Mouse (Mus musculus) thymus, postnatal 36 days (tissue): ENCODE data around the gene Ppil4.

Source experiments
- DNase-seq, 2 experiments: peaks; one replicate each; pipeline ENCODE4 v3.0.0; 2022; ENCODE audit warnings: mixed read lengths in 2 of 2

The Ppil4 gene

DNA sequence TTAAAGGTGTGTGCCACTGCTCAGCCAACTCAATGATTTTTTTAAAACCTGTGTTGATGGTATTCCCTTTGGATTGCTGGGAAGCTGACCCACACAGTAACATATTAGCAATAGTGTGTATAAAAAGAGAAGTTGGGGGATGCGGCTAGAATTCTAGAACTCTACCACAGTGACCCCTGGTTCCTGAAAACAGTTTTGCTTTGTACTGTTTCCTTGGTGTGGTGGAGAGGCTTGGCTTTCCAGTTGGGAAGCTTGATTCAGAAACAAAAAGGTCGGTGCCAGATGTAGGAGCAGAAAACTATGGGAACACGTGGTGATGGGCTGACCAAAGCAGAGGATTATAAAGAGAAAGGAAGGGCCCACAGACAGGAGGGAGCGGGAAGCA is 32.6 kb downstream of the Ppil4 start:
- DNase-seq, result no peak

DNA sequence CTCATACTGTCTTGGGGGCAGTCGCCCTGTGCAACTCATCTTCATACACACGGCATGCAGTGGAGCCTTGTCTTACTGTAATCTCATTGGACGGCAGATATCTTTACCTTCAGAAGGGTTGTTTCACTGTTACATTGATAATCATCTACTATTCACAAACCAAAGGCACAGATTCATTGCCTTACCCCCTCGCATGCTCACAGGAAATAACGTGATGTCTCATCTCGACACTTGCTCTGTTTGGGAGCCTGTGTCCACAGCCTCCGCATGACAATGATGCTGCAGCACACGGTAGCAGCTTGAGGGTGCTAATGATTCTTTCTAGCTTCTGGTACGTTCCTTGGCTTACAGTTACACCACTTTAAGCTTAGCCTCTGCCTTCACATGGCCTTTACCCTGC is 33.4 kb downstream of the Ppil4 start:
- DNase-seq, result no peak

DNA sequence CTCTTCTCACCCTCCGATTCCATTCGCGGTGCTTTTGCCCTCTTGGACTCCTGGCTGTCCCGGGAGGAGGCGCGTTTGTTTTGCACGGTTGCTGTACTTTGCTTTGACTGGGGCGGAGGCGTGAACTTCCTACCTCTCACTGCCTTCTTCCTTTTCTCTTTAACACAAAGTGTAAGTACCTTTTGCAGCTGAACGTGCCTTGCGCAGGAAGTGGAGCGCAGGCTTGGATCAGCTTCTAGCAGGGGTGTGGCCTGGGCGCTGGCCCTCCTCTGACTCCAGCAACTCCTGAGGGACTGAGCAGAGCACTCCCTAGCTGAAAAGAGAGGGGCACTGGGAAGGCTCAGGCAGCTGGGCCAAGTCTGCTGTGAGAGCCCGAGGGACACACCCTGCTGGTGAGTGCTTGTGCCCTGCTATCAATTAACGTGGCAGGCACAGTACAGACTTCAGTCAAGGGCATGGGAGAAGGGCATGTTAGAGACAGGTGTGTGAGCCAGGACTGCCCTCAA is 39.5 kb downstream of the Ppil4 start, which contains the start of gene Zc3h12d:
Gene Zc3h12d (plus strand): TSS at position 300 of the 506 bp plus-strand sequence.
- peak; percentile 75 to 81 for DNase-seq

DNA sequence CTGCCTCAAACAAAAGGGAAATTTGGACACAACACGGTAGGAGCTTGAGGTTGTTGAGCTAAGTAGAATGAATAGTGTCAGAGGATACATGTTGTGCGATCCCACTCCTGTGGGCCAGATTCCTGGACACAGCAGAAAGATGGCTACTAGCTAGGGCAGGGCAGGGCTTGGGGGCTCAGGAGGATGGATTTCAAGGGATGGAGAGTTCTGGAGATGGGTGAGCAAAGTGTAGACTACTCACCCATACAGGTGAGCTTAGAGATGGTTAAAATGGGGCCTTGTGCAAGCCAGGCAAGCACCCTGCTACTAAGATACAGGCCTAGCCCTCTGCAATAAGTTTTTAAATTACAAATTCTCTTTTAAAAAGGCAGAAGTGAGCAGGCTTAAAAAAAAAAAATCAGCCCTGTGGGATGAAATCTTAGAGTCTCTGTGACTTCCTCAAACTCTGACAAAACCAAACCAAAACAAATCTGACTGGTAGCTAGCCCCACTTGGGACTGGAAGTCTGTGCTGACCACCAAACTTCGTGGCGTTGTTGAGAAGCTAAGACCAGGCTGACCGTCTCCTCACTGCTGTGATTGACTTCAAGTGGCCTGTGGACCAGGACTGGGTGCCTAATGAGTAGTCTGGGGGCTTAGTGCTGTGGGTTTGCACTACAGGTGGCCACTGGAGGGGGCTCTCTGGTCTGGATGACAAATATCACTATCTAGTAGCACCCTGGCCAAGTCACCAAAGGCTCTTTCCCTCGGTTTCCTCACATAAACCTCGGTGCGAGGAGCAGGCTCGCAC is 40.9 kb downstream of the Ppil4 start:
- DNase-seq, result peak in 1 of 2 experiments; percentile 35

DNA sequence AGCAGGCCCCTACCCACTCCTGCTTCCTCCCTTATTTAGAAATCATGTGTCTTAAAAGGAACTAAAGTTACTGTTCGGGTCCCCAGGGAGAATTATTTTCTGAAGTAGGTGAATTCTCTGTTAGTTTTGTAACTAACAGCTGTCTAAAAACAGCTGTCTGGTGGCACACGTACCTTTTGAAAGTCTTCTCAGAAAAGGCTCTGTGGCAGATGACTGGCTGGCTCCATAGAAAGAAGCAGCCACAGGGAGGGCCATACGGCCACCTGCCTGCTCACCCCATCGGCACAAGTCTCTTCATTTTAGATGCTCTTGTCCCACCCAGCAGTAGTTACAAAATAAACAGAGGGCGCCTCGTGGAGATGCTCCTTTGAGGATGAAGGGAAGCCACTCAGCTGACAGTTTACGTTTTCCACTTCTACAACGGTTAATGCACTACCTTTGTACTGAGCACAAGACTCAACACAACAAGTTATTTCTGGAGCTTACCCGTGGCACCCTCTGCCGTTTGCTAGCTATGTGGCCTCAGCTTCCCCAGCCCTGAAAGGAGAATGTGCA is 42.1 kb downstream of the Ppil4 start:
- peak; percentile 46 to 57 for DNase-seq

DNA sequence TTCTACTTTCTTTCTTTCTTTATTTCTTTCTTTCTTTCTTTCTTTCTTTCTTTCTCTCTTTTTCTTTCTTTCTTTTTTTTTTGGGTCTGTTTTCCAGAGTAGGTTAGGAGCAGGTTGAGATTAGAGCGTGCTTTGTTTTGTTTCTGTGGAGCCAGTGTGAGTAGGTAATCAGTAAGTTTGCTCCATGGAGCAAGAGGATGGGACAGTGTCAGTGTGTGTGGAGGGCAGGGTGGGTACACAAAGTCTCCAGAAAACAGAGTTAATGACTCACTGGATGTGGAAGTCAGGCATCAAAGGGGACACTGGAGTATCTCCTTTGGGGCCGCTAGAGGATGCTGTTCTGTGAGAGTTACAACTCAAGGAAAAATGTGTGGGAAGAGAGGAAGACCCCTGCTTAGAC is 44.2 kb downstream of the Ppil4 start:
- DNase-seq, result no peak

DNA sequence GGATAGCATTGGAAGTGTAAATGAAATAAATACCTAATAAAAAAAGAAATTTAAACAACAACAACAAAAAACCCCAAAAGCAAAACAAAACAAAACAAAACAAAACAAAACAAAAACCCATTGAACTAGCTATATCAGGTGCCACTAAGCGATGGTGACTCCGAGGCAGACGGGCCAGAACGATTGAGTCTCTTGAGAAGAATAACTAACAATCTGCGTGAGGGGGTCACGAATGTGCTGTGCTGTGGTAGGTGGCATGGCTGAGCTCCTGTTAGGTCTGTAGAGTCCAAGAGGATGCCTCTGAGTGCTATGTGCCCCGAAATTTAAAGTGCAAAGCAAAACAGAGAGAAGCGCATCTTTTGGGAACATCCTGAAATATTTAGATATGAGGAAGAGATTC is 44.8 kb downstream of the Ppil4 start:
- no peak for DNase-seq

DNA sequence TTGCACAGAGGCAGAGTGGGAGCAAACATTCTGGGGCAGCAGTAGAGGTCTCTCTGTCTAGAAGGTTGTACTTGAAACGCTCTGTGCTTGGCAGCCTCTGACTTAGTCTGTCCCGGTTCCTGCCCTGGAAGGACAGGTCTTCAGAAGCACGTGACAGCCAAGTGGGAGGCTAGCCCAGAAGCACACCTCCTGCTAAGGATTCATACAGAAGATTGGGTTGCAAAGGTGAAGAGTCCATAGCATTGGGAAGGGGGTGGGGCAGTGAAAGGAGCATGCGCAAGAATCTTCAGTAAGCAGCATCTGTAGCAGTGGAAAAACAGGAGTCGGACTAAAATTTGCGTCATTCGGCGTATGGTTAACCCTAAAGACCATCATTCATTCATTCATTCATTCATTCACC is 45.3 kb downstream of the Ppil4 start:
- no peak for DNase-seq

DNA sequence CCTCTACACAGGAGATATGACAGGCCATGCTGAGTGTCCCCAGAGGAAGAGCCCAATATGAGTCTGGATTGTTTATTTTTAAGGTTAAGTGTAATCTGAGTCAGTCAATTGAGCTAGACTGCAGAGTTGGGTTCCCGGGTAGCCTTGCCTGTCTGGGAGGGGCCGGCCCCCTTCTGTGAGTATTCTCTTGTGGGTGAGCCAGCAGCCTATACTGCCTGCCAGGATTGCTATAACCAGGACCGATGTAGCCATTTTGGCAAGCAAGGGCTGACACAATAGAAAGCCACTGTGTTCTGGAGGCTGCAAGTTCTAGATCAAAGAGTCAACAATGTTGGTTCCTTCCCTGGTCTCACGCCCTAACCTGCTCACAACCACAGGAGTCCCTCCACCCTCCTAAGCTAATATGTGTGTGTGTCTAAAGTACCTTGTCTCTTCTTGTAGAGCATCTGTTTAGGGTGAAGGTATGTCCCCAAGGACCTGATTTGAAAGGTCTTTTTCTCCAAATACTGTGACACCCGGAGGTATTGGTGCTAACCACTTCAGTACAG is 46.3 kb downstream of the Ppil4 start:
- DNase-seq, result no peak

DNA sequence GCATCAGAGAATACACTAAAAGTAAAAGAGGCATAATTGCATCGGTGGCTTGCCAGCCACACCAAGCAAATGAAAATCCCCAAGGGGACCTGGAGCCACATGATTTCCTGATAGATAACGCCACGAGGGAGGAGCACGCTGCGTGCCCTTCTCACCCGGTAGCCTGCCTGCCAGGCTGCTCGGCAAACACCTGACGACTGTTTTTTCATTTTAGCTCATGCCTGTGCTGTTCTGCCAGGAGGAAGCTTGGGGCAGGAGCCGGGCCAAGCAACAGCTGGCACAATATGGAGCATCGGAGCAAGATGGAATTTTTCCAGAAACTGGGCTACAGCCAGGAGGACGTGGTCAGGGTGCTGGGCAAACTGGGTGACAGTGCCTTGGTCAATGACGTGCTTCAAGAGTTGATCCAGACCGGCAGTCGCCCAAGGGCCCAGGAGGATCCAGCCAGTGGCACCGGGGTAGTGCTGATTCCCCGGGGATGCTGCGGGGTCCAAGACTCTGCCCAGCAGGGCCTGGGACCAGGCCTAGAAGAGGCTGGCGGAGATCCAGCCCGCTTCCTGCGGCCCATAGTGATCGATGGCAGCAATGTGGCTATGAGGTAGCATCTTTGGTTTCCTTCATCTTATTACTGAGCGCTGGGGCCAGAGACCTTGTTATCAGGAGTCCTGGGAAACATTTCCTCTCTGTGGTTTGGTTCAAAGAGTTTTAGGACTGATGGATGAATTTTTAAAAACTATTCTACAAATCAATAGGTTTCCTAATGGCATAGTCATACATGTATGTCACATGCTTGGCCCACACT is 47.1 kb downstream of the Ppil4 start:
- peak; percentile 40 to 54 for DNase-seq

DNA sequence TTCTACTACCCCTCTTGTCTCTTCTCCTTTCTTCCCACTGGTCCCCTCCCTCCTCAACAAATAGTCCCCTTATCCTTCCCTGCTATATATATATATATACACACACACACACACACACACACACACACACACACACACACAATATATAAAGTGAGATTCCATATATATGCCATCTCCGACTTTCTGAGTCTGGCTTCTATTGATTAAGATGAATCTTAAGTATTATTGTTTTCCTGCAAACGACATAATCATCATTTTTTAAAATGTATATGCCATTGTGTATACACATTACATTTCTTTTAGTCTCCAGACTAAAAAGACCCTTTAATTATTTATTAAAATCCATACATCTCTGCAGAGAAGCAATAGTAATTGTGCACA is 47.7 kb downstream of the Ppil4 start:
- no peak for DNase-seq

DNA sequence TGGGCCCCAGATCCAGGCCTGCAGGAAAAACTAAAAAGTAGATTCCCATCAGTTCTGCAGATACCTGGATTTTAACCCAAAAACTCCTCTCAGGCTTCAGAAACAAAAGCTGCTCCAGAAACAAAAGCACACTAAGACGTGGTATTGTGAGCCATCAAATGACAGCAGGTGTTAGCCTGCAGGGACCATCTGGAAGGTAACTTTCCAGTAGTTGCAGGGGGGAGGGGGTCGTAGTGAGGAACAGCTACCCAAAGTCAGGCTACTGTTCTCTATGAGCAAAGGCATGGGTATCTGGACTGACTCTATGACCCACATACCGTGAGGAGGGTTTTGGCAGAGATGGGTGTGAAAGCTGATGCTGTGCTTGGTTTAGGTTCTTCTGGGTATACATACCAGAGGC is 48.1 kb downstream of the Ppil4 start:
- peak in 1 of 2 experiments; percentile 48 for DNase-seq

DNA sequence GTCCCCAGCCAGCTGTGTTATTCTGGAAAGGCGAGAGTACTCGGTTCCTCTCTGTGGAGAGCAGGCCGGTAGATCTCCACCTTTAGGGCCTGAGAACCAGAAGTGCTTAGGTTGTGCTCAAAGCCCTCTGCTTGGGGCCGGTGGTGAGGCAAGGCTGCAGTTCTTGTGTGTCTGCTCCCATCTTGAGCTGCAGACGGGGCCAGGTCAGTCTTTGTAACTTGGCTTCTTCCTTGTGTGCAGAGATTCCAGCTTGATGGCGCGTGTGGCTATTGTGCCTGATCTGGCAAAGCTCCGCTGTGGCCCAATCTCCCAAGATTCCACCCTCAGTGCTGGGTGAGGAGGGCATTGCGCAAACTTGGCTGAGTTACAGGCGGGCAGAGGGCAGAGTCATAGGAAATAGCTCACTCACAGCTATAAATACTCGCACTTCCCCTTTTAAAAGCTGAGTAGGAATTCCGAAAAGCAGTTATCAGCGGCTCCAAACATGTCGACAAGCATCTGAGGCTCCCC is 48.9 kb downstream of the Ppil4 start:
- no peak for DNase-seq

DNA sequence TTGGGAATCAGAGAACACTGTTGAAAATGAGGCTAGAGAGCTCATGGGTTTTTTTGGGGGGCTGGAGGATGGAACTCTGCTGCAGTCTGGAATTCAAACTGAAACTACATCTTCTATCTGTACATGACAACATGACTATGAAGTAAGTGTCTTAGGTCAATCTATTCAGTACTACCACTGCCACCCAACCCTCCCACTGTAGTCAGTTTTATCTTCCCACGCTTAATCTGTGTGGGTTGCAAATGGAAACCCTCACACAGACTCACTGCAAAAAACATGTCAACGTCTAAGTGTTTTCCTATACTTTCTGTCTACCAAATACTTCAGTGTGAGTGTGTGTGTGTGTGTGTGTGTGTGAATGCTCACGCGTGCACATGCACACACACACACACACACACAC is 50.5 kb downstream of the Ppil4 start:
- DNase-seq, result no peak

DNA sequence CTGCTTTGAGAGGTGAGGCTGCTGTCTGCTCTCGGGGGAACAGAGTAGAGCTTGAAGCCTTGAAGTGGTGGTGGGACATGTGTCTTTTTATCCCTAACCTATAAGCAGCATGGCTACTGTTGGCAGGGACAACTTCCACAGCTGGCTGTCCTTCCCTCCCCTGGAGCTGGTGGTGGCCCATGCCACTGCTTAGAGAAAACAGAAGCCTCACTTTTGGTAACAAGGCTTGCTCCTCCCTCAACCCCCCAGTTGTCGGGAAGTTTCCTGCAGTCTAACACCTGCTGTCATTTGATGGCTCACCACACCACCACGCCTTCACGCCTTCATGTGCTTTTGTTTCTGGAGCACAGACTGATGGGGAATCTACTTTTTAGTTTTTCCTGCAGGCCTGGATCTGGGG is 51.5 kb downstream of the Ppil4 start:
- DNase-seq, result peak; percentile 62 to 71

DNA sequence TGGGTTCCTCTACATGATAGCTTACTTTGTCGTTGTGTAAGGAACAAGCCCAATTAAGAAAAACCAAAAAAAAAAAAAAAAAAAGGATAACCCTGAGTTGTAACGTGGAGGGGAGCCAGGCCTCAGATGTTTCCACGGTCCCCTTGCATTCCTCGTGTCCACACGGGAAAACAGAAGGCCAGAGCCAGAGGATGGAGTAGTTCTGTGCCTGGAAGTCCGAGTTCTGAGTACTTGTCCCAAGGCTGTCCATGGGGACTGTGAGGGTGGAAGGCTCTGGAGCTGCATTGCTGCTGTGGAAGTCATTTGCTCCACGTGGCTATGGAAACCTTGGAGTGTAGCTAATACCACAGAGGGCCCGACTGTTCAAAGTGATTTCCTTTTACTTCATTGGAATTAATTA is 52.4 kb downstream of the Ppil4 start:
- no peak for DNase-seq

DNA sequence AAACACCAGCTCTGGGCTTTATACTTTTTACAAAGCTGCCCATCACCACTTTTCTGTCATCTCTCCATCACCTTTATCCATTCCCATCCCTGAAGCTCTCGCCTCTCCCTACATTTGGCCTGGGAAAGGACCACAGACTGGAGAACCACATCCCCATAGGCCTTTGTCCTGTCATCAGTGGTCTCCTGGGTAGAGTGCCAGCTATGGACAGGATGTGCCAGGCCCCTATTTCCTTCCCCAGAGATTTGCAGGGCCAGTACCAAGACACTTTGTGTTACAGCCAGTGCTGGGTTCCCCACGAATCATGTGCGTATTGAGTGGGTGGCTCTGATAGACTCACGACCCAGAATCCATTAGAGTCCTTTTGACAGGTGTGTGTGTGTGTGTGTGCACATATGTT is 53.3 kb downstream of the Ppil4 start:
- no peak for DNase-seq

DNA sequence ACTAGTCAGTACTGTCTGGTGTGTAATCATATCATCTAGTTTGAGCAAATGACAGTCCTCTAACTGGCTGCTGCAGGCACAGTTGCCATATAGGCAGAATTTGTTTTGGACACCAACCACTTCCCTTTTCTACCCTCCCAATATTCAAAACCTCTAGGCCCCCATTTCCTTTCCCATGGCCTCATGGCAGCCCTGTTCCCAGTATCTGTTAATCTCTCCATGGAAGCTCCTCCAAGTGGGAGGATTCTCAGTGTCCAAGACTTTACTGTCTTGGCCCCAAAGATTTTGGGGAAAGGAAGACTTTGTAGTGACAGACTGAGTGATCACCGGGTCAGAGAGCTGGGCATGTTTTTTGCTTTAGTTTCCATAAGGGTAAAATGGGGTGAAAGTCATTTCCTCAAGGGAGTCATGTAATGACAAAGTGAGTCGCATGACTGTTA is 54.5 kb downstream of the Ppil4 start:
- DNase-seq, result no peak

DNA sequence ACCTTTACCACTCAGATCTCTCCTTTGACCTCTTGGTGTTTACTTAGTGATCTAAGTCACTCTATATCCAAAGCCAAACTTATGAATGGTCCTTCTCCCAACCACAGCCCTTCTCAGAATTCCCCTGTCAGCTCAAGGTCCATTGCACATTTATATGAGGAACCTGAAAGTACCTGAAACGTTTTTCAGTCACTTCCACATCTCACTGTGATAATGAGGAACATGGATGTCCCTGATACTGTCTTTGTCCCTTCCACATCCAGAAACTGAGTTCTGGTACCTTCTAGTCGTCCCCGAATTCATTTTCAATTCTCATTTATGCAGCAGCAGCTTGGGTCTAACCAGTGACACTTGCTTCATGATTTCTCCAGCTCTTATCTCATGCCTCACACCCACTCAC is 59.2 kb downstream of the Ppil4 start:
- DNase-seq, result no peak

DNA sequence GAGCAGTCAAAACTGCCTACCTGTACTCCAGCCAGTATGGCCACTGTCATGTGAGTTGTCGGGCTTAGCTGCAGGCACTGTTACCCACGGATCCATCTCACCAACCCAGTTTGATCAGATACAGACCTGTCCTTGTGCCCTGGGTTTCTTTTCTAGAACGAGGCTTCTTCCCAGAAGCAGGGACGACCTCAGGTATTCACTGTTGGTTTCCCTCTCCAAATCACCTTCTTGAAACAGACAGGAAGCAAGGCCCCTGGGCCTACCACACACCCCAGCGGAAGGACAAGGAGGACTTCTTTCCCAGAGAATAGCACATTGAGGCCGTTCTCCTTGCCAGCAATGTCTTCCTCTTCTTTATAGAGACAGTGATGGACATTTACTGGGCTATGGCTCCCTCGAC is 67.8 kb downstream of the Ppil4 start:
- no peak for DNase-seq

DNA sequence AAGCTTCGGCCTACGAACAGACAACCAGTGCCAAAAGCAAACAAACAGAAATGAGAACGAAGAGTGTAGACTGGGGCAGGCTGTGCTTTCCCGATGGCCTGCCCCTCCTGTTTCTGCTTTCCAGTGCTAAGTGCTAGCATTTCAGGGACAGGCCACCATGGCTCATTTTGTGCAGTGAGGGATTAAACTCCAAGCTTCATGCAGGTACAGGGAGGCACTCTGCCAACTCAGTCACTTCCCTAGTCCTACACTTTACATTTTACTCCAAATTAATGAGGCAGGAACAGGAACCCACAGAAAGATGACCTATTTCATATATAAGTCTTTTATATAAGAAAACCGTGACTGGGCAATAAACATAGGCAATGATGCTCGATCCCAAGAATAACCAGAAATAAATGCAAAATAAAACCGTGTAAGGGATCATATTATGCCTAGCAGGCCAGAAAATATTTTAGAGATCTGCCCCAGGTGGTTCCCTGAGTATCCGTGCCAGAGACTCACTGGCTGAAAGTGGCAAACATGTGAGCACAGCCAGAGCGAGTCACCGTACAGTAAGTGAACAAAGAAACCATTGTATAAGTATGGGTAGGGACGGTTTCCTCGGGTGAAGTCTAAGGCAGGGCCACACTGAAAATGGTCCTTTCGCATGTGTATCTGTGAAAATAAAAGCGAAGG is 68.7 kb downstream of the Ppil4 start:
- DNase-seq, result no peak

DNA sequence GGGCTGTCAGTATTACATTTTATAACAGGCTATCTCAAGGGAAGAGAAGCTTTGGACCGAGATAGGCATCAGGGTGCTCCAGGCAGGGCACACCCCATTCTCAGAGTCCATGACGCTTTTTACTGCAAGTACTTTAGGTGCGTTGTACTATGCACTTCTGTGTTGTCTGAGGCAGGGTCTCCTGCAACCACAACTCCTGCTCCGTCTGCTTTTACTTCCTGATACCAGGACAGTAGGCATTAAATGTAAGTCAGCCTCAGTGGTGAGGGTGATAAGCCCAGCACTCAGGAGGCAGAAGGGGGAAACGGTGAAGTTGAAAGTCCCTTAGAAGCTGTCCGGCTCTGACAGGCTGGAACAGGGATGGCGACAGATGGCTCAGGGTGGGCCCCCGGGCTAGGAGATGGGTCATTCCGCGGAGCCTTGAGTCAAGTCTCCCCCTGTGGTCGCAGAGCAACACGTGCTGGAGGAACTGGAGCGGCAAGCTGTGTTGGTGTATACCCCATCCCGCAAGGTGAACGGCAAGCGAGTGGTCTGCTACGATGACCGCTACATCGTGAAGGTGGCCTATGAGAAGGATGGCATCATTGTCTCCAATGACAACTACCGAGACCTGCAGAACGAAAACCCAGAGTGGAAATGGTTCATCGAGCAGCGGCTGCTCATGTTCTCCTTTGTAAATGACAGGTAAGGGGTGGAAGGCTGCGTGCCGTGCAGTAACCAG is 69.4 kb downstream of the Ppil4 start:
- DNase-seq, result no peak
